Mouse (Mus musculus) megakaryocyte, adult 5-6 weeks (primary cell): Measurements from ENCODE around the gene Zfp781. TPM values are rescaled to one million over a fixed set of nuclear protein-coding genes. Genes with fewer than 3 reads are reported as not detected.
"Not testable (repeated sequence)": the region's sequence is repeated elsewhere in the genome, so short reads cannot be mapped to it uniquely, and the experiment has no call there.

Source experiments
- ATAC-seq: 2 replicates; pipeline ENCODE4 v1.8.0; 2016; ENCODE audit warnings: mild to moderate bottlenecking, inconsistent platforms; ENCODE audit not compliant: poor library complexity, severe bottlenecking
- total RNA-seq, 2 experiments: library from RNA; stranded (forward) in 1 of 2; stranded (reverse) in 1 of 2; fragments of 153-499, 151-499 nt in 1 of 2; fragments of 221-1000, 200-1000 nt in 1 of 2; gene quantifications; 2 replicates each; pipeline versions ENCODE4 v1.2.3 to v1.2.4; 2015 to 2017

Gene Zfp781
- total RNA-seq (2015) (0.60 and 1.6 TPM in 2 replicates), total RNA-seq (2017) (0.26 TPM in 1 of 2 replicates, not detected in the other)

GRCm38 (mm10) chr10:81929842-81930743 lies at the start of gene Zfp781:
TSS of gene Zfp781 (minus strand) at chr10:81930480.
- ATAC-seq: peak; percentile 93

GRCm38 (mm10) chr10:81978365-81979003 lies 48.2 kb upstream of the Zfp781 start:
- ATAC-seq: not testable (repeated sequence)

- ATAC-seq: not testable (repeated sequence)
These were observed 451 bp upstream of the Zfp781 start for GRCm38 (mm10) chr10:81930744-81931118.

GRCm38 (mm10) chr10:81863409-81864407 lies 66.6 kb downstream of the Zfp781 start, which contains the start of gene Gm32687:
TSS of gene Gm32687 (plus strand) at chr10:81863934.
- peak; percentile 99 for ATAC-seq

Other genes starting within 250 kb of the Zfp781 start
- gene Zfp433, start 225.7 kb downstream of the Zfp781 start, total RNA-seq (2015): 16.6 and 23.7 TPM in 2 replicates
- gene Zfp433, start 225.7 kb downstream of the Zfp781 start, total RNA-seq (2017): 7.9 and 13.9 TPM in 2 replicates
- 1.3 and 4.1 TPM in 2 replicates for gene Gm3055, start 159.3 kb downstream of the Zfp781 start, total RNA-seq (2015)
- gene Gm3055, start 159.3 kb downstream of the Zfp781 start, total RNA-seq (2017): 0.89 and 2.3 TPM in 2 replicates
- 1.2 and 2.6 TPM in 2 replicates for gene Gm4767, start 118.3 kb downstream of the Zfp781 start, total RNA-seq (2015)
- not detected in 2 replicates for gene Gm4767, start 118.3 kb downstream of the Zfp781 start, total RNA-seq (2017)
- gene Gm32687, start 66.5 kb downstream of the Zfp781 start, total RNA-seq (2015): 2.3 and 4.9 TPM in 2 replicates
- gene Gm32687, start 66.5 kb downstream of the Zfp781 start, total RNA-seq (2017): 2.0 and 8.3 TPM in 2 replicates
- 7.4 and 8.4 TPM in 2 replicates for gene Zfp873, start 117.6 kb upstream of the Zfp781 start, total RNA-seq (2015)
- 4.8 and 5.1 TPM in 2 replicates for gene Zfp873, start 117.6 kb upstream of the Zfp781 start, total RNA-seq (2017)
- 0.74 and 1.4 TPM in 2 replicates for gene BC024063, start 152.9 kb upstream of the Zfp781 start, total RNA-seq (2015)
- gene BC024063, start 152.9 kb upstream of the Zfp781 start, total RNA-seq (2017): 1.7 and 2.1 TPM in 2 replicates
- 4.6 and 5.4 TPM in 2 replicates for gene AU041133, start 197.5 kb upstream of the Zfp781 start, total RNA-seq (2015)
- 2.2 and 3.5 TPM in 2 replicates for gene AU041133, start 197.5 kb upstream of the Zfp781 start, total RNA-seq (2017)